ENCODE assay signal across 8 mouse cellular contexts in genomic region chr2:27027618-27028436, GRCm38 (mm10). TPM values are rescaled to one million over a fixed set of nuclear protein-coding genes. Genes with fewer than 3 reads are reported as not detected.
DNase-seq lines count a peak whose midpoint lies in the region; ATAC-seq and TF ChIP-seq lines count a peak whose summit lies in the region.

TSS of gene Slc2a6 (minus strand) at chr2:27027998.

- peak in 1 of 2 experiments; percentile 54; a peak in 1 of 4 replicates for TF ChIP-seq POLR2A in MEL (IDR thresholded peaks at IDR 0.05; ENCODE audit: control insufficient read depth in 1 of 2, insufficient read depth in 1 of 2, low read depth in 1 of 2, low read length in 2 of 2, poor library complexity in 1 of 2)
- TF ChIP-seq POLR2A in thymus, adult 2 months (IDR thresholded peaks at IDR 0.05; ENCODE audit: control insufficient read depth, extremely low read depth, insufficient read depth, low read length, poor library complexity): 0 out of 2 replicates have a peak, but pooled peaks have one; percentile 24

- H3K27me3 ChIP-seq in MEL (ENCODE audit: control insufficient read depth in 1 of 2, insufficient read depth in 2 of 2, low read length in 2 of 2): no peaks in the 10 kb centered on the region
- peaks cover 36% of the 10 kb centered on the region for H3K27me3 ChIP-seq in hindbrain, embryonic 10.5 days (ENCODE audit: insufficient read depth, poor library complexity, severe bottlenecking)
- H3K27me3 ChIP-seq in lung, embryonic 16.5 days (ENCODE audit: control insufficient read depth, insufficient read depth, low read depth, low read length): no peaks in the 10 kb centered on the region
- H3K27me3 ChIP-seq in thymus, adult 2 months (ENCODE audit: control insufficient read depth, insufficient read depth, low read length): no peaks in the 10 kb centered on the region

- peaks cover 0 to 9% of the 10 kb centered on the region in 2 experiments; a peak in 2 of 4 replicates for H3K36me3 ChIP-seq in MEL (ENCODE audit: control insufficient read depth in 1 of 2, insufficient read depth in 2 of 2, low read length in 2 of 2)
- H3K36me3 ChIP-seq in hindbrain, embryonic 10.5 days: no peaks in the 10 kb centered on the region
- no peaks in the 10 kb centered on the region for H3K36me3 ChIP-seq in lung, embryonic 16.5 days (ENCODE audit: control insufficient read depth, insufficient read depth, low read length)
- no peaks in the 10 kb centered on the region for H3K36me3 ChIP-seq in thymus, adult 2 months (ENCODE audit: control insufficient read depth, insufficient read depth, low read length)

- peak; percentile 93 for DNase-seq in MEL (ENCODE audit: low read depth, low spot score)
- peak; percentile 90 for DNase-seq in cerebellum, adult 8-10 months
- peak; percentile 87 for DNase-seq in hindbrain, embryonic 10.5 days (ENCODE audit: low spot score)
- peak; percentile 65 for DNase-seq in layer of hippocampus, adult 9-10 months (ENCODE audit: low spot score)
- DNase-seq in ovary, adult 18-20 months (ENCODE audit: low spot score): peak; percentile 80
- peak; percentile 84 for DNase-seq in thymus, adult 2 months

- no peak within 1 kb of the TSS for H3K27ac ChIP-seq in MEL (ENCODE audit: control insufficient read depth, low read depth, low read length)
- peak within 1 kb of the TSS; percentile 69 for H3K27ac ChIP-seq in hindbrain, embryonic 10.5 days
- no peak within 1 kb of the TSS for H3K27ac ChIP-seq in lung, embryonic 16.5 days (ENCODE audit: low read length)
- no peak within 1 kb of the TSS for H3K27ac ChIP-seq in thymus, adult 2 months (ENCODE audit: control insufficient read depth, insufficient read depth, low read length)

- WGBS in hindbrain, embryonic 10.5 days: 3% methylated on average over 38 of the region's 38 CpGs
- WGBS in lung, embryonic 16.5 days: 3% methylated on average over 38 of the region's 38 CpGs
- 5% methylated on average over 38 of the region's 38 CpGs for whole genome bisulfite sequencing in thymus, adult 2 months

- peak within 1 kb of the TSS; percentile 44 to 66 for H3K4me3 ChIP-seq in MEL (ENCODE audit: control insufficient read depth in 1 of 2, insufficient read depth in 1 of 2, low read depth in 2 of 2, low read length in 2 of 2)
- peak within 1 kb of the TSS; percentile 52 for H3K4me3 ChIP-seq in hindbrain, embryonic 10.5 days
- H3K4me3 ChIP-seq in lung, embryonic 16.5 days (ENCODE audit: low read length): peak within 1 kb of the TSS; percentile 34
- no peak within 1 kb of the TSS for H3K4me3 ChIP-seq in thymus, adult 2 months (ENCODE audit: control insufficient read depth, insufficient read depth, low read length)

- H3K9ac ChIP-seq in MEL (ENCODE audit: control insufficient read depth, low read depth, low read length, poor library complexity, severe bottlenecking): peak within 1 kb of the TSS; percentile 27
- H3K9ac ChIP-seq in lung, embryonic 16.5 days (ENCODE audit: low read length): peak within 1 kb of the TSS; percentile 14; the same call in 1 of the 2 replicates

- TF ChIP-seq CTCF in MEL (IDR thresholded peaks at IDR 0.05 in 2 of 3, conservative IDR thresholded peaks at IDR 0.05 in 1 of 3; ENCODE audit: control insufficient read depth in 1 of 3, insufficient read depth in 1 of 3, low read depth in 2 of 3, low read length in 3 of 3, poor library complexity in 1 of 3, severe bottlenecking in 1 of 3): no peak
- TF ChIP-seq CTCF in thymus, adult 2 months (IDR thresholded peaks at IDR 0.05; ENCODE audit: borderline replicate concordance, control insufficient read depth, extremely low read depth, insufficient read depth, low read length, poor library complexity): peak; percentile 29; the same call in 1 of the 2 replicates

- H3K79me2 ChIP-seq in MEL (ENCODE audit: control insufficient read depth, insufficient read depth, low read length, poor library complexity): no peaks in the 10 kb centered on the region

- no peak for TF ChIP-seq EP300 in MEL (IDR thresholded peaks at IDR 0.05; ENCODE audit: low read depth in 1 of 2, low read length in 2 of 2)

- peaks cover 4 to 20% of the 10 kb centered on the region in 2 experiments; a peak in 3 of 4 replicates for H3K4me1 ChIP-seq in MEL (ENCODE audit: control insufficient read depth in 1 of 2, insufficient read depth in 2 of 2, low read length in 2 of 2)
- peaks cover 20% of the 10 kb centered on the region for H3K4me1 ChIP-seq in hindbrain, embryonic 10.5 days (replicated peaks)
- H3K4me1 ChIP-seq in lung, embryonic 16.5 days (replicated peaks; ENCODE audit: control insufficient read depth, insufficient read depth, low read length): peaks cover 5% of the 10 kb centered on the region
- 0 out of 2 replicates have a peak, but pooled peaks cover 7% of the 10 kb centered on the region for H3K4me1 ChIP-seq in thymus, adult 2 months (replicated peaks; ENCODE audit: control insufficient read depth, insufficient read depth, low read length)

- peak within 1 kb of the TSS; percentile 54 for H3K4me2 ChIP-seq in lung, embryonic 16.5 days (ENCODE audit: low read depth, low read length)

- no peaks in the 10 kb centered on the region for H3K9me3 ChIP-seq in MEL (replicated peaks; ENCODE audit: insufficient read depth, low read length)
- no peaks in the 10 kb centered on the region for H3K9me3 ChIP-seq in hindbrain, embryonic 10.5 days
- H3K9me3 ChIP-seq in lung, embryonic 16.5 days (ENCODE audit: control insufficient read depth, low read length): no peaks in the 10 kb centered on the region

- TF ChIP-seq RAD21 in MEL (IDR thresholded peaks at IDR 0.05; ENCODE audit: low read depth, low read length): no peak

- ATAC-seq in frontal cortex, adult (ENCODE audit: low TSS enrichment): peak; percentile 96
- ATAC-seq in lung, embryonic 16.5 days (ENCODE audit: low read depth): peak; percentile 99

TF ChIP-seq in MEL, 35 proteins besides CTCF, POLR2A, EP300 and RAD21:
- no peak for TF ChIP-seq HCFC1 (IDR thresholded peaks at IDR 0.05; ENCODE audit: low read depth, low read length)
- no peak for TF ChIP-seq E2F4 (IDR thresholded peaks at IDR 0.05; ENCODE audit: borderline replicate concordance, low read depth, low read length)
- TF ChIP-seq MAZ (IDR thresholded peaks at IDR 0.05; ENCODE audit: low read depth, low read length): no peak
- peak; percentile 49; the same call in 1 of the 2 replicates for TF ChIP-seq NRF1 (IDR thresholded peaks at IDR 0.05; ENCODE audit: insufficient read depth, low read depth, low read length, poor library complexity, severe bottlenecking)
- peak; percentile 78 for TF ChIP-seq MAX (IDR thresholded peaks at IDR 0.05; ENCODE audit: low read length)
- TF ChIP-seq TBP (IDR thresholded peaks at IDR 0.05; ENCODE audit: low read depth, low read length): peak; percentile 10; the same call in 1 of the 2 replicates
- TF ChIP-seq ZNF384 (IDR thresholded peaks at IDR 0.05; ENCODE audit: low read depth, low read length): no peak
- no peak for TF ChIP-seq CHD1 (IDR thresholded peaks at IDR 0.05; ENCODE audit: low read depth, low read length)
- TF ChIP-seq KAT2A (conservative IDR thresholded peaks at IDR 0.05; ENCODE audit: low read depth, low read length): no peak
- peak; percentile 50 for TF ChIP-seq GATA1 (IDR thresholded peaks at IDR 0.05; ENCODE audit: low read depth, low read length)
- TF ChIP-seq SIN3A (IDR thresholded peaks at IDR 0.05; ENCODE audit: low read length): peak; percentile 16; the same call in 1 of the 2 replicates
- TF ChIP-seq BHLHE40 (IDR thresholded peaks at IDR 0.05; ENCODE audit: borderline replicate concordance, low read depth, low read length): peak; percentile 72; the same call in 1 of the 2 replicates
- no peak for TF ChIP-seq POLR2AphosphoS2 (IDR thresholded peaks at IDR 0.05; ENCODE audit: low read length)
- peak; percentile 61; the same call in 1 of the 2 replicates for TF ChIP-seq MXI1 (IDR thresholded peaks at IDR 0.05; ENCODE audit: low read depth, low read length)
- no peak for TF ChIP-seq TAL1 (IDR thresholded peaks at IDR 0.05; ENCODE audit: low read length)
- TF ChIP-seq SMC3 (IDR thresholded peaks at IDR 0.05; ENCODE audit: low read depth, low read length): no peak
- TF ChIP-seq NELFE (IDR thresholded peaks at IDR 0.05; ENCODE audit: low read depth, low read length): peak; percentile 37

RNA-seq across cellular contexts. Expression of gene Slc2a6, which starts in this region (rescaled TPM):
- total RNA-seq in MEL (2012; rRNA removed): 2.3 and 2.6 TPM in 2 replicates
- polyA plus RNA-seq in MEL (2012; ENCODE audit: insufficient read depth in 1 of 2, insufficient read length in 2 of 2, low read depth in 1 of 2, low replicate concordance in 2 of 2, missing spikeins in 1 of 2): 1 to 10 TPM in 1 of 2 experiments, not detected in 1; 3.2 TPM
- polyA plus RNA-seq in hindbrain, embryonic 10.5 days (2016; fragmentation: Nextera tagmentation; extraction: Ambion mirVana): 2.8 and 3.1 TPM in 2 replicates
- 0.63 and 0.85 TPM in 2 replicates for polyA plus RNA-seq in lung, embryonic 16.5 days (2015; fragmentation: Nextera tagmentation; extraction: Ambion mirVana)
- polyA plus RNA-seq in thymus, adult 2 months (2012; rRNA removed): 14.0 and 17.5 TPM in 2 replicates

Comparison
In these comparisons a context has a peak if more than half of its experiments do, and no peak if none do; other contexts are left out.
1. Peak in ATAC-seq, H3K4me3 ChIP-seq, H3K9ac ChIP-seq and H3K4me2 ChIP-seq in lung, embryonic 16.5 days; RNA of the gene not detected or under 1 TPM.